Mouse (Mus musculus): ENCODE data around the gene Kat7. TPM values are rescaled to one million over a fixed set of nuclear protein-coding genes. Genes with fewer than 3 reads are reported as not detected.

Kat7 gene
- total RNA-seq, 2 experiments from 2014 or later: 29.7 to 31.8 TPM

- no peak for DNase-seq
Observed at GRCm38 (mm10) chr11:95333805-95334204, 23.8 kb upstream of the Kat7 start.

- no peak for DNase-seq
Observed at GRCm38 (mm10) chr11:95333209-95333608, 23.2 kb upstream of the Kat7 start.

GRCm38 (mm10) chr11:95330662-95331061, 20.6 kb upstream of the Kat7 start:
- DNase-seq: no peak

- DNase-seq: no peak
Observed at GRCm38 (mm10) chr11:95328629-95329028, 18.6 kb upstream of the Kat7 start.

- DNase-seq: no peak
Observed at GRCm38 (mm10) chr11:95326243-95326642, 16.2 kb upstream of the Kat7 start.

- DNase-seq: no peak
Observed at GRCm38 (mm10) chr11:95325832-95326231, 15.8 kb upstream of the Kat7 start.

GRCm38 (mm10) chr11:95324181-95324580, 14.1 kb upstream of the Kat7 start:
- DNase-seq: no peak

GRCm38 (mm10) chr11:95320010-95320409, 10.0 kb upstream of the Kat7 start:
- DNase-seq: no peak

GRCm38 (mm10) chr11:95319506-95319905, 9.5 kb upstream of the Kat7 start:
- DNase-seq: no peak

- no peak for DNase-seq
Observed at GRCm38 (mm10) chr11:95318116-95318515, 8.1 kb upstream of the Kat7 start.

GRCm38 (mm10) chr11:95315215-95315955, 5.3 kb upstream of the Kat7 start:
- DNase-seq: peak; percentile 8

- no peak for DNase-seq
Observed at GRCm38 (mm10) chr11:95311425-95311807, 1.4 kb upstream of the Kat7 start.

- DNase-seq: no peak
Observed at GRCm38 (mm10) chr11:95310648-95311424, 790 bp upstream of the Kat7 start.

GRCm38 (mm10) chr11:95309510-95310006, 488 bp downstream of the Kat7 start:
- DNase-seq: peak; percentile 93

GRCm38 (mm10) chr11:95307526-95307925, 2.5 kb downstream of the Kat7 start:
- no peak for DNase-seq

GRCm38 (mm10) chr11:95305600-95305999, 4.4 kb downstream of the Kat7 start:
- no peak for DNase-seq

- DNase-seq: no peak
Observed at GRCm38 (mm10) chr11:95301772-95302171, 8.3 kb downstream of the Kat7 start.

GRCm38 (mm10) chr11:95299886-95300285, 10.2 kb downstream of the Kat7 start:
- DNase-seq: no peak

- DNase-seq: no peak
Observed at GRCm38 (mm10) chr11:95298146-95298545, 11.9 kb downstream of the Kat7 start.

GRCm38 (mm10) chr11:95295736-95296135, 14.3 kb downstream of the Kat7 start:
- DNase-seq: no peak

- DNase-seq: no peak
Observed at GRCm38 (mm10) chr11:95293017-95293624, 16.9 kb downstream of the Kat7 start.

- no peak for DNase-seq
Observed at GRCm38 (mm10) chr11:95291998-95292397, 18.0 kb downstream of the Kat7 start.

- DNase-seq: no peak
Observed at GRCm38 (mm10) chr11:95282331-95282730, 27.7 kb downstream of the Kat7 start.
